Mouse (Mus musculus) spleen, postnatal 10 days (tissue): ENCODE measurements around the gene Pitpnm2.

Source experiments
- DNase-seq, 2 experiments: peaks; one replicate each; pipeline ENCODE4 v3.0.0; 2021 to 2022; ENCODE audit warnings: low spot score in 2 of 2

Gene Pitpnm2

DNA sequence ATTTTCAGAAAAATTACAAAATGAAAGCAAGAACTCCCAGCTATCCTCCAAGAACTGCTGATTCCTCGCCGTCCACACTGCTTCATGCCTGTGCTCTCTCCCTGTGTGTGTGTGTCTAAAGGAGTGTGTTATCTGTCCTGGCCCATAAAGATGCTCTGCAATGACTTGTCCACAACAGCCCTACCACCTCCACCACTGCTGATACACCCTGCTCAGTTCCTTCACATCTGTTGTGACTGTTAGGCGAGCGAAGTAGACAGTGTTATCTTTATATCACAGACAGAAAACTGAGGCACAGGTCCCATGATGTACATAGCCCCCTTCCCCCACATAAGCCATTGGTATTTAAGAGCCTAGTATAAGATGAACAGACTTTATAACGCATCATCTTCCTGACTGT, 67.5 kb downstream of the Pitpnm2 start:
- no peak for DNase-seq

DNA sequence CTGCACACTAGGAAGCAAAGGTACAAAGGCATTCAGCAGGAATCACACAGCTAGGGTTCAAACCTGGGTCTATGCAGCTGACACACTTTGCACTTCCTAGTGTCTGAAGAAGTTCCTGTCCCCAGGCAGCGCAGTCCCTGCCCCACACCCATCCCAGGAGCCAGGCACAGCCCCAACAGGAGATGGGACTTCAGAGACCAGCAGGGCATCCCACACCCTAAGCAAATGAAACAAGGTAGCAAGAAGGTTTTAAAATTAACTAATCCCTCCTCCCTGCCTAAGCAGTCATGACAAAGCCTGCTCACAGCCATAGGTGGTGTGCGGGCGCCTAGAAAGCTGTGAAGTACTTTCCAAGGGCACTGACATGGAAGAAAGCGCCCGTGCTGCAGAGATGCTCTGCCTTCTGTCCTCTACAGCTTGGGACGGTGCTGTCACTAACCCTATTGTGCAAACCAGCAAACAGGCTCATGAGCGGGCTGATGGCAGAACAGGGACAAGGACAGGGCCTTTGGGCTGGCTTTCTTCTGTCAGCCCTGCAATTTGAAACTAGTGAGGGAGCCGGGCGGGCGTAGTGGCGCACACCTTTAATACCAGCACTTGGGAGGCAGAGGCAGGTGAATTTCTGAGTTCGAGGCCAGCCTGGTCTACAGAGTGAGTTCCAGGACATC, 68.9 kb downstream of the Pitpnm2 start:
- DNase-seq, result no peak

DNA sequence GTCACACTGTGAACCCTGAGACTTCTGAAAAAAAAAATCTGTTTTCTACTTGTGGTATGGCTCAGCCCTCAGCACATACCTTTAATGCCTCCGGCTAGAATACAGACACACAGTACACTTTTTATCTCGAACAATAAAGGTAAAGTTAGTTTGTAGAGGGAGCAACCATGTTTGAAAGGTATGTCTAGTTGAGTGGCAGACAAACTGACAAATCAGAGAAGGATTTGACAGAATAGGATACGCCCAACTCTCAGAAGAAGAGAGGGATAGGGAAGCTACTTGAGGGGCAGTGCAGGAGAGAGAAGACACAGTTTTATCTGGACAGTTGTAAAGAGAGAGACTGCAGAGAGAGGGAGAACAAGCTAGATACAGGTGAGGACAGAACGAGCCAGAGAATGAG, 70.1 kb downstream of the Pitpnm2 start:
- no peak for DNase-seq

DNA sequence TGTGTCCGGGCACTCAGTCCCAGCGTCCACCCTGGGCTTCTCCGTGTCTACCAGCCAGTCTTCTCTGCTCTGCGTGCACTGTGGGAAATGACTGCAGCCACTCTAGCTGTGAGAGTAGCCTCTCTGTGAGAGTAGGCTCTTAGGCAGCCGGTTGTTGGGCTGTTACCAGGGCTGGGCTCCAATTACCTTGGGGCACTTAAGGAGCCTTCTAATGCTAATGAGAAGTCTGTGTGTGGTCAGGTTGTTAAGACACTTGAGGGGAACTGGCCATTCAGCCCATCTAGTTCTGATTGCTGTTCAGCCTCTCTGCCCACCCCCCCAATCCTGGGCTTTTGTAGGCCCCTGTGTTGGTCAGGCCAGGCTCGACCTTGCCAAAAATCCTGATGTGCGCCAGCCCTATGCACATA, 72.8 kb downstream of the Pitpnm2 start:
- DNase-seq, result no peak

DNA sequence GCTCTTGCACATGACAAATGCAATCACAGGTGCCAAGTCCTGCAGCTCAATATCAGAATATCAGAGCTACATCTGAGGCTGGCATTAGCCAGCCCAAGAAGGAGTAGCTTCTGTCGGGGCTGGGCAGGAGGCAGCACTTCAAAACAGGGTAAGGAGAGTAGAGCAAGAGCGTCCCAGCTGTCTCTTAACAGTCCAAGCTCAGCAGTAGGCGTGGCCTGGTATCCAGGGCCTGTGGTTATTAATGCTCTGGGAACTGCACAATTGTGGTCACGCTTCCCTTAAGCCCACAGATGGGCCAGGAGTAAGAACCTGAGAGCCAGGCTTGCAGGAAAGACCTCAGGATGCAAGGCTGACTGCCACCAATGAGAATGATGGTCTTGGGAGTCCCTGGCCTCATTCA, 74.4 kb downstream of the Pitpnm2 start:
- no peak for DNase-seq

DNA sequence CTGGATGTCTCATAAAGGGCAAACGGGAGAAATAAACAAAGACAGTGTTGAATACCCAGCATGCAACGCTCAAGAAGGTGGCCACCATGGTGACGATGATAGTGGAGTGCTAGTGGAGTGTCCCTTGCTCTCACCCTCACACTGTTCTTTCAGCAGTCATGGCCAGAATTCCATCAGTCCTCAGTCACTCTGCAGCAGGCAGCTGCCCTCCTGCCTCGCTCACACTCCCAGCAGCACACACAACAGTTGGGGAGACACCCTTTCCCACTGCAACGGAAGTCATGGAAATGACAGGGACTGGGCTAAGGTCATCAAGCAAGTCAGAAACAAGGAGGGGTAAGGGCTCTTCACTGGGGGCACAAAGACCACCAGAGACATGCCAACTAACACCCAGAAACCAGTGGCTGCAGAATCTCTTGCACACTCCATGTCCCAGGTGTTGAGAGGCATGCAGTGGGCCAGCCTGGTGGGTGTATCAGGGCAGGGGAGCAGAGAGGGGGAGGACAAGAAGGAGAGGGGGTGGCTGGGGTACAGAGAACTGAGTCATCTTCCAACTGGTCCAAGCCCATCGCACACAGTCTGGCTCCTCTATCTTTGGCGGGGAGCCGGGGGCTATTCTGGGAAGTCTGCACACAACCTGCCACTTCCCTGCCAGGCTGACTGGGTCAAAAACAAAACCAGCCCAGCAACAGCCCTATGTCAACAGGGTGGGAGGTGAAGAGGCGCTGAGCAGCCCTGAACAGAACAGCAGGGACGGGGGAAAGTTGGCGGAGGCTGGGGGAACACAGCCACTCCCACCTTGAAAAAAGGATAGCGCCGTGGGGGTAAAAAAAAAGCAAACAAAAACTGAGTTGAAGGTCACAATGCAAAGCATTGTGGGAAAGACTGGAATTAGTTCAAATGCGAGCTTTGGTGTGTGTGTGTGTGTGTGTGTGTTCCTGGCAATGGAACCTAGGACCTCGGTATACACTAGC, 76.3 kb downstream of the Pitpnm2 start:
- no peak for DNase-seq

DNA sequence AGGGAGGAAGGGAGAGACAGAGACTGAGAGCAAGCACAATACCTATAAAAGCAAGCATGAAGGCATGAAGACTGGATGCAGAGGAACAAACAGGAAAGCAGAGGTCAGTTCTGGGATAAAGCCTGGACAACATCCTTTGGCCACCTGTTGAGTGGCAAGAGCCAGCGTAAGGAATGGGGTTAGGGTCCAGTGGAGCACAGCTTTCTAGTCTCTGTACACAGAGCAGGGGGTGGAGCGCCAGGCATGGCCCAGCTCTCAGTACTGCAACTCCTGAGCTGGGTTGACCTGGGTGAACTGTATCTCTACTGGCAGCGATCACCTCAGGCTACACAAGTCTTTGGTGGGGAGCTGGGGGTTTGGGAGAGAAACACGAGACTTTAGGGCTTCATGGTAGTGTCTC, 77.3 kb downstream of the Pitpnm2 start:
- no peak for DNase-seq

DNA sequence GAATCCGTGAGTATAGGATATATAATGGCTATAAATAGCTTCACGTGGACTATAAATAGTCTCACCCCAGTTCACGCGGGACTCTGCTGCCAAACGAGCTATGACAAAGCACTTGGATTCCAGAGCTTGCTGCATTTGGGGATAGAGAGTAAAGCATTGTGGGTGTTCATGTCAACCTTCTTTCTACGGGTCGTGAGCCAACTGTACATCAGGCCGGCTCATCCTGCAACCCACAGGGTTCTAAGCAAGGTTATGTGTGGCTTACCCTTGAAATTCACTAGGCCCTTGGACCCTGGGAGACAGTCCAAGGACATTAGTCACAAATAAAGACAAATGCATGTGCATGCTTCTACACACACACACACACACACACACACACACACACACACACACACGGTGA, 77.8 kb downstream of the Pitpnm2 start:
- DNase-seq, result no peak

DNA sequence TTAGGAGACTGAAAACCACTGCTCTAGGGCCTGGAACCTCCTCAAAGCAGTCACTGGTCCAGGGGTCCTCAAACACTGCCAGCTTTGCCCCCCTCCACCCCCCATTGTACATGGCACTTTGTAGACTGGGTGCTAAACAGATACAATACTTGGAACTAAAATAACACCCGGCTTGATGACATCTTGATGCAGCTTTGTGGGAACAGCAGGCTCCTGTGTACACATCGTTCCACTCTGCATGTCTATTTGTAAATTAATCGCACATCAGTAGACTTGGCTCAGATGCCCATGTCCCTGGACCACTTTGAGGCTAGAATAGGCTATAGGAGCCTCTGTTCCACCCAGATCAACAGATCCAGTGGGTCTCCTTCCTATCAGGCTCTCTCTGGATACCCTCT, 80.3 kb downstream of the Pitpnm2 start:
- no peak for DNase-seq

DNA sequence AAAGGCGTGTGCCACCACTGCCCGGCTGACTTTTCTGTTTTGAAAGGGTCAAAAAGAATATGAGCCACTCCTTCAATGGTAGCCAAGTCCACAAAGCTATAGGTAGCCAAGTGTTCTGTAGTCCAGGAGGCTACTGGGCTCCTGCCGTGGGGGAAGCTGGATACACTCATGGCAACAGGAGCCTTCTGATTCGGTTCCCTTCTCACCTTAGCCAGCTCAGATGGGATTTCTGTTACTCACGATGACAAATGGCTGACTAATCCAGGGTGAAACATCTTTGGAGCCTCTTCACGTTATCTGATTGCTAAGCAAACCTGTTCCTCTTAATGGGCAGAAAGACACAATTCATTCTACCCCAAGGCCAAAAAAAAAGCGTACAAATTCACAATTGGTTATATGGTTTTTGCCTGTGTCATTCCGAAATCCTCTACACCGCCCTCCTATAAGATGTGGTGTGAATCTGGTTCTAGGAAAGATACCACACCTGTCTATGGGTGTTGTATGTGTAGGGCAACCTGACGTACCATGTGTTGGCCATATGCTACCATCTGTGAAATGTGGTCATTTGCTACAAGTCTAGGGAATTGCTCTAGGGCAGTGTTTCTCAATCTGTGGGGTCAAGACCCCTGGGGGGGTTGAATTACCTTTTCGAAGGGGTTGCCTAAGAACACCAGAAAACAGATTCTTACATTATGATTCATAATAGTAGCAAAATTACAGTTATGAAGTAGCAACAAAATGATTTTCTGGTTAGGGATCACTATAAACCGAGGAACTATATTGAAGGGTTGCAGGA, 80.9 kb downstream of the Pitpnm2 start:
- DNase-seq, result no peak

DNA sequence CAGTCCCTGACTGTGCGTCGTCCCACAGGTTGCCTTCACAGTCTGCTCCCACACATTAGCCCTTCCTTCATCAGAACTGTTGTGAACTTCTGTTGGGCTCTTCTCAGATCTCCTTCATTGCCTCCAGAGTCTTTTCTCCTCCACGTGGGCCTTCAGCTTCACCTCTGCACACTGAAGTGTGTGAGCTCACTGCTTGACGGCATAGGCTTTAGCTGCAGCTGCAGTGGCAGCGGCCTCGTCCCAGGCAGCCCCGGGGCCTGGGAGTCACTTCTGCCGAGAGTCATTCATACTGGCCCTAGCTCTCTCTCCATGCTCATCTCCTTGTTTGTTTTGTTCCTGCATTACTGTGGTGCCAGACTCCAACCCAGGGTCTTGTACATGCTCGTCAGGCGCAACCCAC, 81.9 kb downstream of the Pitpnm2 start:
- no peak for DNase-seq

DNA sequence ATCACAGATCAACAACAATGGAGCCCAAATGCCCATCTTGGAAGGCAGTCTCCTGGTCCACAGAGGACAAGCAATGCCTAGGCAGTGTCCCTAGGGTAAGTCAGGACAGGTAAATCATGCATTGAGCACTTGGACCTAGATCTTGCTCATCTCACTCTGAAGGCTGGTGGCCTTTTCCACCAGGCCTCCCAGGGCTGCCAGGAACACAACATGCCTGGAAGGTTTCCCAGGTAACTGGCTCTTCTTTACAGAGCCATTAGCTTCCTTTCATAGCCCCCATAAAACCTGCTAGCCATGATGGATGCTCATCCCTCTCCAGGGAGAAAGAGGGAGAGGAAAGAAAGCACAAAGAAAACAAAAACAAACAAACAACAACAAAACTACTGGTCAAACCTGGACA, 82.8 kb downstream of the Pitpnm2 start:
- no peak for DNase-seq

DNA sequence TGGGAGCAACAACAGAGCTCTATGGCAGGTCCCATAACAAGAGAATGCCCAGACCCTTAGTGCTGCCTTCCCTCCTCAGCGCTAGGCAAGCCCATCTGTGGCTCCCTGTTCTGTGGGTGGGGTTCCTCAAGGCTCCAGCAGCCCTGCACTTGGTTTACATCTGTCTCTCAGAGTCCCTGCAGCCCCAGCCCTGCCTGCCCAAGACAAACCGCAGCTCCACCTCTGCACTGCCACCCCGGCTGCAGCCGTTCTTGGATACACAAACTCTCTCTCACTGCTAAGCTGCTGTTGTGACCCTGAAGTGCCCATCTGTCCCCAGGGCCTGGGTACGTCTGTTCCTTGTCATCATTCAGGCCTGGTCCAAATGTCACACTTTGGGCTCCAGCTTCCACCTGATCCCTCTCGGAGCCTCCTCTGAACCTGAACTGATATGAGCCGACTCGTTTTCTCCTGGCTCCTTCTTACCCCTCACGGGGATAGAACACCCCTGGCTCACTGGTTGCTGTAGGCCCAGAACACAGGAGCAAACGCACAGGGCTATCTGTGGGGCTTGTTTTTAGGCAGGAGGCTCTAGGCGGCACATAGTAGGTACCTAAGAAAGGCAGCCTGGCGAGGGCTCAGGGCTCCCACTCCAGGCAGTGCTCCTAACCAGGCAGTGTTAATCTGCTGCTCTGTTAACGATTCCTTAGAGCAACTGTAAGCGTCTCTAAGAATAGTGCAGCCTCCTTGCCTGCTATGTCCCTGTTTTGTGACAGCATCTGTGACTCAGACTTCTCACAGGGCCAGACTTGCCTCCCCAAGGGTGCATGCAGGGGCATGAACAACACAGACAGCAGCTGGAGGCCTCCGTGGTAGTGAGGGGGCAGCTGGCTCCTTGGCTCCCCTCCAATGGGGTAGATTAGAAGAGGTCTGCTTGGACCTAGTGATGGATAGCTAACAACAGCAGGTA, 83.7 kb downstream of the Pitpnm2 start:
- DNase-seq, result peak in 1 of 2 experiments; percentile 41

DNA sequence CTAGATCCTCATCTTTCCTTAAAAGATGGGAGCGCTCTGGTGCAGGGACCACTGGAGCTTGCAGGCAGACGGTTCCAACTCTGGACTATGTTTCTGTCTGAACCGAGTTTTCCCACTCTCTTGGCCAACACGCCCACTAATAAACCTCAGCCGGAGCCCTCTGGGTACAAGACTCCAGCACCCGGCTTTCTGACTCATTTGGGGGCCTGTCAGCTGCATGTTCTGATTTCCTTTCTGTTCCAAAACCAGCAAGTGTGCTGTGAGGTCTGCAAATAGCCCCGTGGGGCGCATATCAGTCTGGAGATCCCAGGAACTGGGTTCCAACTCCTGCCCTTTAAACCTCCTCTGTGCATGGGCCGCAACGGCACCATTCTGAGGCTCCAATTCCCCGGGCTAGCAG, 86.1 kb downstream of the Pitpnm2 start:
- DNase-seq, result no peak

DNA sequence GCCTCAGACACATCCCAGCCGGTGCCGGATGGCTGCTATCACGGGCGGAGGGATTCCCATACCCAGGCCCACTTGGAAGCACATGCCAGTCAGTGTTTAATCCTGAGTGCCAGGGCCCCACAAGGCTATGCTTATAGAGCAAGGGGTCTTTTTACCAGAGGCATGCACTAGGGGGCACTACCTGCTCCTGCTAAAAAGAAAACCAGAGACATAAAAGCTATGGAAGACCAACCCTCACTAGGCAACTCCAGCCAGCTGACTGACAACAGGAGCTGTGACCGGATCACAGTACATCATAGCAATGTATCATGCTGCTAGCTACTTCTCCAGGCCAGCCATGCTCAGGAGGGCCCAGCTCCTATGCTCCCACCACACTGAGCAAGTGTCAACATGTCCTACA, 87.0 kb downstream of the Pitpnm2 start:
- peak; percentile 39 to 76 for DNase-seq

DNA sequence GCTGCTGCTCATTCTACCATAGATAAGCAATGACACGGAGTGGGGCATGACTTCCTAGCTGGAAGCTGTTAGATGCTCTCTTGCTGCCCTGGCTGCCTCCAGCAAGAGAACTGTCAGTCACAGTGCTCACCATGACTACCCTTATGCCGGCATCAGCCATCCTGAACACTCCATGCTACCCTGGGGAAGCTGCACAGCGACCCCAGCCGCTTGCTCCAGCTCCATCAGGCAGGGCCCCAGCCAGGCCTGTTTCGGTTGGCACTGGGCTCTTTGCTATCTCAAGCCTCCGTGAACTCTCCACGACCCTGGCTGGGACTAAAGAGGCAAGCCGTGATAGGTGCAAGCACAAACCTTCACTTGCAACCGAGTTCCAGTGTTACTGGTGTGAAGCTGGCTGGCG, 87.7 kb downstream of the Pitpnm2 start:
- no peak for DNase-seq

DNA sequence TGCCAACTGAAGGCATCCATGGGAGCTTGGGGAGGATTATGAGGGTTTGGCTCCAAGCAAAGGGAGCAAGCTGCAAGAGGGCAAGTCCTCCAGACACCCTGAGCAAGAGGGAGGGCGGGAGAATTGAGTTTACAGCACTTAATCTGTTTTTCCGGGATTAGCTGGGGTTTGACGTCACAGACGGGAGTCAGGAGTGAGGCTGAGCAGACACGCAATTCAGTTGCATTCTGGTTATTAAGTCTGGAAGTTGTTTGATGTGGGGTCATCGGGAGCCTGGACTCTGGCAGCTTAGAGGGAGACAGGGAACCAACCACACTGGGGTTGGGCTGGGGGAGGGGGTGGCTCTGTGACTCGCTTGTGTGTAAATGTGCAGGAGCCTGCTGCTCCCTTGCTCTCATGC, 90.1 kb downstream of the Pitpnm2 start:
- no peak for DNase-seq

DNA sequence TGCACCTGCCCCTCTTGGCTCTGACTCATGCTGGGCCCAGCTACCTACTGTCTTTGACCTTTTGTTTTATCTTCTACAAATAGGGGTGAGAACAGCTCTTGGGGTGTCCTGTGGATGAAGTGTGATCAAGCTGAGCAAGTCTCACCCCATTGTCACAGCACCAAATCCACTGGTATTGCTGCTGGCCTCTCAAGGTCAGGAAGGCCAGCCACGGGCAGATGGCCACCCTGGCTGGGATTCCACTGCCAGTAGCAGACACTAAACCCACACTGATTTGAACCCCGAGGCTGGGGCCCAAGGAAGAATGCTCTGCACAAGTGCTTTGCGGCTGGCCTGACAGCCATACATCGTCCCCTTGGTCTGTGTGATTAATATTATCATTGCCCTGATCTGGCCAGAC, 91.3 kb downstream of the Pitpnm2 start:
- DNase-seq, result no peak

DNA sequence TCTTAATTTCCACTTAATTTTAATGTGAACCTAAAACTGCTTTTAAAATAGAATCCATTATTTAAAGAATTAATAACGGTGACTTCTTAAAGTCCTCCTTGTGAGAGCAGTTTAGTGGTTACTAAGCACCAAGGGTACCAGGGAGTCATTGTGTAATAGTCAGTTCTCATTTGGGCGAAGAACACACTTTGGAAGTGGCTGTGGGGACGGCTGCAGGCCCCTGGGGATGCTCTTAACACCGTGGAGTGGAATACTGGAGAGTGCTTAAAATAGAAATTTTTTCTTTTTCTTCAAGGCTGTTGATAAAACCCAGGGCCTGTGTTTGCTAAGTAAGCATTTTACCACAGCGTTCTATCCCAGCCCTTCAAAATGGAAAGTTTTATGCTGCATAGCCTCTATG, 93.6 kb downstream of the Pitpnm2 start:
- no peak for DNase-seq

DNA sequence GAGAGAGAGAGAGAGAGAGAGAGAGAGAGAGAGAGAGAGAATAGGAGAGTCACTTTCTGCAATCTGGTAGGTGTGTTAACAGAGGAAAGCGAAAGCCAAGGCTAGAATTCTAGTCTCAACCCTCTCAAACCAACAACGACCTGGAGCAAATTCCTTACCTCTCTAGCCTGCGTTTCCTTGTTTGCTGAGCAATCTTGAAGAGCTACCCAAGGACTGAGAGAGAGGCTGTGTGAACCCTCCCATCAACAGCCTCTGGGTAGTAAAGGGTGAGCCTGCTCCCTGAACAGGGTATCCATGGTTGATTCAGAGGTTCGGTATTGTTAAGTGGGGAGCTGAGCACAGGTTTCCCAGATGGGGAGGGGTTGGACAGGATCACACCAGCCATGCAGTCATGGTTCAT, 96.8 kb downstream of the Pitpnm2 start:
- DNase-seq, result no peak

DNA sequence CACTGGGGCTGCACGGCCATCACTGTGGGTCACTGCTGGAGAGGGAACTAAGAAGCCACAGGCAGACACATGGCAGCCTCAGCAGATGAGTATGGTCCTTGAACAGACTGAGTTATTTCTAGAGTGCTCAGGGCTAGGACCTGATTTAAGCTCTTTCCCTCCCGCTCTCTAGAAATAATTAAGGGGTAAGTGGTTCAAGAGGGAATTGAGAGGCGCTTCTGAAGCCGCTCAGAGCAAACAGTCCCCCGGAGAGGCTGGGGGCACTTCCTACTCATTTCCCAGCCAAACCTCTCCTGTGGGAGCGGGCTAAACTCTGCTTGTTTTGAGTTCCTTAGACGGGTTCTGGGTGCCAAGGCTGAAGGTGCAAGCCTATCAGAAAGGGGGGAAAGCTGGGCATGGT, 98.7 kb downstream of the Pitpnm2 start:
- DNase-seq, result no peak
